ENCODE assay signal across 23 mouse cellular contexts in genomic region chr2:13857461-13857860, GRCm38 (mm10).
DNase-seq lines count a peak whose midpoint lies in the region; ATAC-seq and TF ChIP-seq lines count a peak whose summit lies in the region.
"Had no signal": no experiment of that assay in that cellular context is flagged by ENCODE, and none has a peak within 500 bp of the region (broad histone marks: within the 10 kb centered on the region; RNA-seq: fewer than 3 reads in every experiment).

No protein-coding gene starts in this region.

- peak; percentile 47 for TF ChIP-seq RAD21 in MEL (IDR thresholded peaks at IDR 0.05; ENCODE audit: low read depth, low read length)

- 85% methylated on average over 2 of the region's 2 CpGs for WGBS in forebrain, embryonic 14.5 days
- 79% methylated on average over 2 of the region's 2 CpGs for WGBS in forebrain, embryonic 12.5 days
- 56% methylated on average over 2 of the region's 2 CpGs for WGBS in liver, embryonic 11.5 days

- TF ChIP-seq EP300 in MEL (IDR thresholded peaks at IDR 0.05; ENCODE audit: low read depth in 1 of 2, low read length in 2 of 2) = no peak

- H3K4me2 ChIP-seq in forebrain, embryonic 14.5 days (ENCODE audit: low read length) = no peak overlapping the region
- no peak overlapping the region for H3K4me2 ChIP-seq in forebrain, embryonic 12.5 days
- H3K4me2 ChIP-seq in liver, embryonic 11.5 days = no peak overlapping the region
- H3K4me2 ChIP-seq: forebrain, embryonic 15.5 days; hindbrain, embryonic 14.5 days had no signal

- H3K9me3 ChIP-seq in forebrain, embryonic 14.5 days (replicated peaks; ENCODE audit: control insufficient read depth, low read length) = no peaks in the 10 kb centered on the region
- no peaks in the 10 kb centered on the region for H3K9me3 ChIP-seq in forebrain, embryonic 12.5 days
- H3K9me3 ChIP-seq in MEL (replicated peaks; ENCODE audit: insufficient read depth, low read length) = no peaks in the 10 kb centered on the region
- H3K9me3 ChIP-seq in liver, embryonic 11.5 days (ENCODE audit: control insufficient read depth, low read length) = no peaks in the 10 kb centered on the region
- H3K9me3 ChIP-seq: embryonic facial prominence, embryonic 10.5 days; forebrain, embryonic 15.5 days; G1E; heart, embryonic 10.5 days; hindbrain, embryonic 10.5 days had no signal

- DNase-seq in forebrain, embryonic 14.5 days (ENCODE audit: low spot score) = peak; percentile 0
- DNase-seq in 3T3-L1 (ENCODE audit: low read depth, low spot score) = peak; percentile 17
- DNase-seq in MEL (ENCODE audit: low read depth, low spot score) = peak; percentile 12
- no peak for DNase-seq in cerebellum, adult 11 months
- no peak for DNase-seq in liver, embryonic 11.5 days (ENCODE audit: low spot score)
- DNase-seq: adrenal gland, adult 2 months; adrenal gland, postnatal 25 days; cerebellum, adult 2 months; cerebellum, postnatal 10 days; gastrocnemius, postnatal 10 days; heart, adult 18-20 months had no signal

- no peak overlapping the region for H3K9ac ChIP-seq in forebrain, embryonic 14.5 days (ENCODE audit: low read length)
- H3K9ac ChIP-seq in forebrain, embryonic 12.5 days = no peak overlapping the region
- no peak overlapping the region for H3K9ac ChIP-seq in MEL (ENCODE audit: control insufficient read depth, low read depth, low read length, poor library complexity, severe bottlenecking)
- H3K9ac ChIP-seq in liver, embryonic 11.5 days (ENCODE audit: low read depth, low read length) = no peak overlapping the region
- H3K9ac ChIP-seq: forebrain, embryonic 15.5 days; hindbrain, embryonic 14.5 days had no signal

- no peaks in the 10 kb centered on the region for H3K79me2 ChIP-seq in MEL (ENCODE audit: control insufficient read depth, insufficient read depth, low read length, poor library complexity)

- no peaks in the 10 kb centered on the region for H3K27me3 ChIP-seq in forebrain, embryonic 14.5 days (replicated peaks; ENCODE audit: control insufficient read depth, insufficient read depth, low read length)
- no peaks in the 10 kb centered on the region for H3K27me3 ChIP-seq in forebrain, embryonic 12.5 days
- no peaks in the 10 kb centered on the region; a peak in 1 of 4 replicates for H3K27me3 ChIP-seq in MEL (ENCODE audit: control insufficient read depth in 1 of 2, insufficient read depth in 2 of 2, low read length in 2 of 2)
- no peaks in the 10 kb centered on the region for H3K27me3 ChIP-seq in liver, embryonic 11.5 days (replicated peaks; ENCODE audit: control insufficient read depth, insufficient read depth, low read length)
- H3K27me3 ChIP-seq: forebrain, embryonic 15.5 days had no signal

- TF ChIP-seq POLR2A in MEL (IDR thresholded peaks at IDR 0.05; ENCODE audit: control insufficient read depth in 1 of 2, insufficient read depth in 1 of 2, low read depth in 1 of 2, low read length in 2 of 2, poor library complexity in 1 of 2) = no peak

- no peaks in the 10 kb centered on the region for H3K4me1 ChIP-seq in forebrain, embryonic 14.5 days (ENCODE audit: control insufficient read depth, insufficient read depth, low read length)
- H3K4me1 ChIP-seq in forebrain, embryonic 12.5 days = no peaks in the 10 kb centered on the region
- no peaks in the 10 kb centered on the region for H3K4me1 ChIP-seq in MEL (ENCODE audit: control insufficient read depth in 1 of 2, insufficient read depth in 2 of 2, low read length in 2 of 2)
- H3K4me1 ChIP-seq in liver, embryonic 11.5 days (replicated peaks; ENCODE audit: control insufficient read depth, insufficient read depth, low read length) = no peaks in the 10 kb centered on the region
- H3K4me1 ChIP-seq: embryonic facial prominence, embryonic 10.5 days; forebrain, embryonic 15.5 days; heart, embryonic 10.5 days; hindbrain, embryonic 10.5 days had no signal

- ATAC-seq in forebrain, embryonic 14.5 days = no peak
- ATAC-seq in forebrain, embryonic 12.5 days (ENCODE audit: low FRiP score) = no peak
- peak; percentile 70; the same call in 1 of the 2 replicates for ATAC-seq in megakaryocyte-erythroid progenitor cell, adult 5-6 weeks (replicated peaks; ENCODE audit: low FRiP score, low TSS enrichment, poor library complexity, severe bottlenecking)
- ATAC-seq in liver, embryonic 11.5 days (replicated peaks; ENCODE audit: low FRiP score) = no peak
- ATAC-seq: activated CD4-positive, CD25-positive, alpha-beta regulatory T cell, adult 4 months; forebrain, embryonic 15.5 days; inflammation-experienced regulatory T-cells, adult 6 months; intestine, postnatal 0 days; Patski had no signal

- H3K4me3 ChIP-seq in forebrain, embryonic 14.5 days (ENCODE audit: low read depth, low read length) = no peak overlapping the region
- no peak overlapping the region for H3K4me3 ChIP-seq in forebrain, embryonic 12.5 days (replicated peaks)
- no peak overlapping the region for H3K4me3 ChIP-seq in MEL (ENCODE audit: control insufficient read depth in 1 of 2, insufficient read depth in 1 of 2, low read depth in 2 of 2, low read length in 2 of 2)
- no peak overlapping the region for H3K4me3 ChIP-seq in liver, embryonic 11.5 days (ENCODE audit: low read depth, low read length)
- H3K4me3 ChIP-seq: embryonic facial prominence, embryonic 10.5 days; forebrain, embryonic 15.5 days; heart, embryonic 10.5 days; hindbrain, embryonic 10.5 days had no signal

- no peak overlapping the region for H3K27ac ChIP-seq in forebrain, embryonic 14.5 days (ENCODE audit: low read depth, low read length)
- H3K27ac ChIP-seq in forebrain, embryonic 12.5 days = no peak overlapping the region
- no peak overlapping the region for H3K27ac ChIP-seq in MEL (ENCODE audit: control insufficient read depth, low read depth, low read length)
- no peak overlapping the region for H3K27ac ChIP-seq in liver, embryonic 11.5 days (ENCODE audit: low read depth, low read length)
- H3K27ac ChIP-seq: embryonic facial prominence, embryonic 10.5 days; forebrain, embryonic 15.5 days; heart, embryonic 10.5 days; hindbrain, embryonic 10.5 days; hindbrain, embryonic 14.5 days had no signal

- TF ChIP-seq CTCF in MEL (IDR thresholded peaks at IDR 0.05 in 2 of 3, conservative IDR thresholded peaks at IDR 0.05 in 1 of 3; ENCODE audit: control insufficient read depth in 1 of 3, insufficient read depth in 1 of 3, low read depth in 2 of 3, low read length in 3 of 3, poor library complexity in 1 of 3, severe bottlenecking in 1 of 3) = peak in 2 of 3 experiments; percentile 4 to 57; a peak in 2 of 6 replicates

- no peaks in the 10 kb centered on the region for H3K36me3 ChIP-seq in forebrain, embryonic 14.5 days (ENCODE audit: control insufficient read depth, insufficient read depth, low read length)
- H3K36me3 ChIP-seq in forebrain, embryonic 12.5 days (replicated peaks) = no peaks in the 10 kb centered on the region
- H3K36me3 ChIP-seq in MEL (ENCODE audit: control insufficient read depth in 1 of 2, insufficient read depth in 2 of 2, low read length in 2 of 2) = no peaks in the 10 kb centered on the region
- no peaks in the 10 kb centered on the region for H3K36me3 ChIP-seq in liver, embryonic 11.5 days (ENCODE audit: control insufficient read depth, insufficient read depth, low read length)
- H3K36me3 ChIP-seq: embryonic facial prominence, embryonic 10.5 days; forebrain, embryonic 15.5 days; G1E; heart, embryonic 10.5 days; hindbrain, embryonic 10.5 days had no signal

TF ChIP-seq in MEL, 35 proteins besides CTCF, POLR2A, EP300 and RAD21:
- no peak for TF ChIP-seq MYB (IDR thresholded peaks at IDR 0.05; ENCODE audit: low read depth, low read length)
- TF ChIP-seq ZC3H11A (IDR thresholded peaks at IDR 0.05; ENCODE audit: low read depth, low read length) = peak; percentile 41; the same call in 1 of the 2 replicates
- peak; percentile 71 for TF ChIP-seq SMC3 (IDR thresholded peaks at IDR 0.05; ENCODE audit: low read depth, low read length)
TF ChIP-seq in MEL: peak in this region for 2.

Comparison
In these comparisons a context has a peak if more than half of its experiments do, and no peak if none do; other contexts are left out.
1. DNase-seq: peak in forebrain, embryonic 14.5 days (single experiment), 3T3-L1 (single experiment) and MEL (single experiment); none in cerebellum, adult 11 months (single experiment) and liver, embryonic 11.5 days (single experiment).